Mouse (Mus musculus): ENCODE results near the gene Cenpt. TPM values are rescaled to one million over a fixed set of nuclear protein-coding genes. Genes with fewer than 3 reads are reported as not detected.
"Not testable (repeated sequence)": the region's sequence is repeated elsewhere in the genome, so short reads cannot be mapped to it uniquely, and the experiment has no call there.

Cenpt gene
- total and polyA plus RNA-seq, 2 experiments from 2014 or later = 12.9 to 28.3 TPM

DNA sequence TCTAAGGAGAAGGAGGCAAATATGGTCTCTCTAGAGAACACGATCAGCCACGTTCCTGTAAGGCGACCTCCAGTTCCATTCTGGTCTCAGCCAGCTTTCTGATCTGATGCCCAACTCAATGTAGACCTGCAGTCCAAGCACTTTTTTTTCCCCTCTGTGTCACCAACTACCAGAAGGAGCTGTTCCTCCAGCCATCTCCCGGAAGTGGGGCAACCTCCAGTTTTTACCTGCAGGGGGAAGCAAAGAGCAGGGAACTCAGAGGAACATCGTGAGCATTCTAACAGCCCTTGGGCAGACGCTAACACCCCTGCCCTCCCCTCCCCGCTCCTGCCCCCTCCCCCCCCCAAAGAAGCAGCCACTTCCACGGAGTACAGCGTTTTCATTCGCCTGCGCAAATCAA is 17.8 kb downstream of the Cenpt start:
- Histone ChIP-seq H3K4me3 (ENCODE audit: low read depth, low read length) (no peak overlapping the region), H3K9ac (replicated peaks; ENCODE audit: low read depth, low read length) (no peak overlapping the region), H3K27ac (ENCODE audit: low read depth) (no peak overlapping the region), H3K9me3 (replicated peaks; ENCODE audit: control insufficient read depth, low read length) (no peaks in the 10 kb centered on the region), H3K27me3 (ENCODE audit: control insufficient read depth, insufficient read depth, low read length) (no peaks in the 10 kb centered on the region), H3K4me2 (ENCODE audit: low read depth, low read length) (no peak overlapping the region), H3K4me1 (ENCODE audit: control insufficient read depth, insufficient read depth) (no peaks in the 10 kb centered on the region), H3K36me3 (replicated peaks; ENCODE audit: control insufficient read depth, insufficient read depth, low read length) (no peaks in the 10 kb centered on the region)
- 30% methylated on average over 11 of the region's 11 CpGs for WGBS
- ATAC-seq (ENCODE audit: insufficient read depth, low read depth) = peak; percentile 41
- TF ChIP-seq EP300 (IDR thresholded peaks at IDR 0.05; ENCODE audit: low read depth) (no peak), CTCF (IDR thresholded peaks at IDR 0.05; ENCODE audit: low read depth) (peak; percentile 63)
- DNase-seq (ENCODE audit: low spot score) = no peak

DNA sequence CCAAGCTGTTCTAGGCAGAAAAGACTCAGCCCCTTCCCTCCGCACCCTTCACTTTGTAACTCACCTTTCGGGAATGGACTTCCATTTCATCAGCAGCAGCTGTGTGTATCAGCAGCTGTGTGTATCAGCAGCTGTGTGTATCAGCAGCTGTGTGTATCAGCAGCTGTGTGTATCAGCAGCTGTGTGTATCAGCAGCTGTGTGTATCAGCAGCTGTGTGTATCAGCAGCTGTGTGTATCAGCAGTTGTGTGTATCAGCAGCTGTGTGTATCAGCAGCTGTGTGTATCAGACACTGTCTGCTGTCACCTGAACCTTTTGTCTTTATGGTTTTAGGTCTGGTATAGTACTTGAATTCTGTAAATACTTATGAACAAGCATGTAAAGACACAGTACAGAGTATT is 19.3 kb downstream of the Cenpt start:
- H3K4me1 ChIP-seq (ENCODE audit: control insufficient read depth, insufficient read depth); DNase-seq (ENCODE audit: low spot score); H3K9me3 ChIP-seq (replicated peaks; ENCODE audit: control insufficient read depth, low read length); H3K4me2 ChIP-seq (ENCODE audit: low read depth, low read length); H3K4me3 ChIP-seq (ENCODE audit: low read depth, low read length); H3K27me3 ChIP-seq (ENCODE audit: control insufficient read depth, insufficient read depth, low read length); H3K27ac ChIP-seq (ENCODE audit: low read depth); H3K9ac ChIP-seq (replicated peaks; ENCODE audit: low read depth, low read length); H3K36me3 ChIP-seq (replicated peaks; ENCODE audit: control insufficient read depth, insufficient read depth, low read length); ATAC-seq (ENCODE audit: insufficient read depth, low read depth): not testable (repeated sequence)
- 70% methylated on average over 2 of the region's 2 CpGs for WGBS

DNA sequence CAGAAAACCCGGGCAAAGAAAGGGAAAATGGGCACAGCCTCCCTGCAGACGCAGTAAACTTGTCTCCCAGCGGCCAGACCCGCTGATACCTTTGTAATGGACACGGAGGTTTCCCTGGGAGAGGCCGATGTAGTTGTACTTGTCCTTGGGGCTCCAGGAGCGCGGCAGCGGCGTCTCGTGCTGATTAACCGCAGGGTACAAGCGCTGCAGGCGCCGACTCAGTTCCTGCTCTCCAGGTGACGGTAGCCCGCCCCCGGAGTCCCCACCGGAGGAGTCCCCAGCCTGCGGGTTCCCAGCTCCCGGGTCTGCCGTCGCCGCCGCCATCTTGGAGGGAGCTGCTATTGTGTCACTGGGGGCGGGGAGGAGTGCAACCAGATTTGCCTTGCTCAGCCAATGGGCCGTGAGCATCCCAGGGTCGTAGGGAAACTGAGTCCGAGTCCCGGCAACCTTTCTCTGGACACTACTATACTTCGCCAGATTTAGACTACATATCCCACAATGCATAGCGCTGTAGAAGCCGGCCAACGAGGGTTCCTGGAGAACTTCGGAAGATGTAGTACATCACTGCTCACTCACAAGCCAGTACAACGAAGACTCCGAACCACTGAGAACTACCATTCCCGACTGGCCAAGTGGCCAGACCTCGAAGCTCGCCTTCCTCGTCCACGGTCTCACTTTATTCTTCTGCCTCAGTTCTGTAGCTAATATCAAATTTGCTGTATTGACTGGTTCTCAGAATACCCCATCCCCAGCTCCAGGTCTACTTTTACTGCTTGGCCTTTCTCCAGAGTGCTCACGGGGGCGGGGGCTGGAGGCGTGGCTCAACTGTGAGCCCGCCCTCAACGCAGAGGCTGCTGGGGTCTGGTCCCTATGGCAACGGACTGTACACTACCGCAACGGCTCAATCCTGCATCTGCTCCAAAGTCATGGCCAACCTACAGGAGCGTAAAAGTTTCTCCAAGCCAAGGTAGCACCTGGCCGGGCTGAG is 25.9 kb downstream of the Cenpt start, which contains the start of the genes Ranbp10 and Tsnaxip1:
TSS of gene Ranbp10 (minus strand) at position 490 of the 988 bp plus-strand sequence.
TSS of gene Tsnaxip1 (plus strand) at position 871 of the 988 bp plus-strand sequence.
- Histone ChIP-seq H3K36me3 (replicated peaks; ENCODE audit: control insufficient read depth, insufficient read depth, low read length) (peaks cover 25% of the 10 kb centered on the region), H3K27me3 (ENCODE audit: control insufficient read depth, insufficient read depth, low read length) (no peaks in the 10 kb centered on the region), H3K4me1 (ENCODE audit: control insufficient read depth, insufficient read depth) (peaks cover 9% of the 10 kb centered on the region), H3K27ac (ENCODE audit: low read depth) (peak within 1 kb of the TSS; percentile 88), H3K9me3 (replicated peaks; ENCODE audit: control insufficient read depth, low read length) (no peaks in the 10 kb centered on the region), H3K4me3 (ENCODE audit: low read depth, low read length) (peak within 1 kb of the TSS; percentile 99), H3K9ac (replicated peaks; ENCODE audit: low read depth, low read length) (peak within 1 kb of the TSS; percentile 95), H3K4me2 (ENCODE audit: low read depth, low read length) (peak within 1 kb of the TSS; percentile 89)
- peak; percentile 97 for ATAC-seq (ENCODE audit: insufficient read depth, low read depth)
- TF ChIP-seq CTCF (IDR thresholded peaks at IDR 0.05; ENCODE audit: low read depth) (no peak), EP300 (IDR thresholded peaks at IDR 0.05; ENCODE audit: low read depth) (no peak)
- WGBS = under 1% methylated on average over 52 of the region's 52 CpGs
- DNase-seq (ENCODE audit: low spot score) = peak; percentile 99

DNA sequence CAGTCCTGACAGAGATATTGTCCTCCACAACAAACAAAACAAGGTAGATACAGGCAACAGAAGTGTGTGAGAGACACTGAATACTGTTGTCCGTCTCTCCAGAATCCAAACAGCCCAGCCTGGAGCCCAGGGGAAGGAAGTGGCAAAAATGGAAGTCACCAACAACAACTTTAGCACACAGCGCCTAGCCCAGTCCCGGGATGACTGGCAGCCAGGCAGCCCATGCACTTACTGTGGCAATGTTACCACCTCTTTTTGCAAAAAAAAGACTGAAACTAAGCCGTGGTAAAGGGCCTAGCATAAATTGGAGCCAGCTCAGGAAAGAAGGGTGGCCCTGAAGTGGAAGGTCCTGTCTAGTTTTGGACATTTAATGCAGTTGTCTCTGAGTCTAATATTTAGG is 26.7 kb downstream of the Cenpt start:
- no peak for DNase-seq (ENCODE audit: low spot score)
- H3K36me3 ChIP-seq (replicated peaks; ENCODE audit: control insufficient read depth, insufficient read depth, low read length) = peaks cover 33% of the 10 kb centered on the region
- peak overlapping the region; percentile 89 for H3K4me2 ChIP-seq (ENCODE audit: low read depth, low read length)
- no peaks in the 10 kb centered on the region for H3K27me3 ChIP-seq (ENCODE audit: control insufficient read depth, insufficient read depth, low read length)
- peak overlapping the region; percentile 88 for H3K27ac ChIP-seq (ENCODE audit: low read depth)
- H3K9ac ChIP-seq (replicated peaks; ENCODE audit: low read depth, low read length) = peak overlapping the region; percentile 95
- no peaks in the 10 kb centered on the region for H3K9me3 ChIP-seq (replicated peaks; ENCODE audit: control insufficient read depth, low read length)
- WGBS = 6% methylated on average over 4 of the region's 4 CpGs
- TF ChIP-seq EP300 (IDR thresholded peaks at IDR 0.05; ENCODE audit: low read depth) = no peak
- TF ChIP-seq CTCF (IDR thresholded peaks at IDR 0.05; ENCODE audit: low read depth) = no peak
- ATAC-seq (ENCODE audit: insufficient read depth, low read depth) = no peak
- peak overlapping the region; percentile 99 for H3K4me3 ChIP-seq (ENCODE audit: low read depth, low read length)
- peaks cover 9% of the 10 kb centered on the region for H3K4me1 ChIP-seq (ENCODE audit: control insufficient read depth, insufficient read depth)

DNA sequence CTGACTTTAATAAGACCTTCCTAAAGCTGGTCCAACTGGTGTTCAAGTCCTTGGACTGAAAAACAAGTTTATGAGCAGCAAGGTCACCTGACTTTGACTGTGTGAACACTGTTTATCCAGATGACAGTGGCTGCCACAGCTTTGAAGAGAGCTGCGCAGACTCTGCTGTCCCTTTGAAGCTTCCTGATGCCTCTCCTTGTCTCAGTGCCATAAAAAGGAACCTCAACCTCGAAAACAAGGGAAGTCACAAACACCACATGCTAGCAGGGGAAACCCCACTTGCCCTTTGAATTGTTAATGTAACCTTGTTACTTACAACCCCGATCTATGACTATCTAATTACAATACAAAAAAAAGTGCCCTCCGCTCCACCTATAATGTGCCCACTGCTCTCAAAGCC is 27.6 kb downstream of the Cenpt start:
- Histone ChIP-seq H3K4me2 (ENCODE audit: low read depth, low read length) (peak overlapping the region; percentile 89), H3K36me3 (replicated peaks; ENCODE audit: control insufficient read depth, insufficient read depth, low read length) (peaks cover 42% of the 10 kb centered on the region), H3K9ac (replicated peaks; ENCODE audit: low read depth, low read length) (peak overlapping the region; percentile 95; the same call in 1 of the 2 replicates), H3K27ac (ENCODE audit: low read depth) (no peak overlapping the region), H3K4me3 (ENCODE audit: low read depth, low read length) (0 out of 2 replicates have a peak overlapping the region, but pooled peaks have one; percentile 99), H3K4me1 (ENCODE audit: control insufficient read depth, insufficient read depth) (peaks cover 9% of the 10 kb centered on the region), H3K9me3 (replicated peaks; ENCODE audit: control insufficient read depth, low read length) (no peaks in the 10 kb centered on the region), H3K27me3 (ENCODE audit: control insufficient read depth, insufficient read depth, low read length) (no peaks in the 10 kb centered on the region)
- DNase-seq (ENCODE audit: low spot score) = no peak
- no peak for TF ChIP-seq EP300 (IDR thresholded peaks at IDR 0.05; ENCODE audit: low read depth)
- TF ChIP-seq CTCF (IDR thresholded peaks at IDR 0.05; ENCODE audit: low read depth) = no peak
- WGBS = 71% methylated on average over 4 of the region's 4 CpGs
- no peak for ATAC-seq (ENCODE audit: insufficient read depth, low read depth)
